Mouse (Mus musculus) spleen, adult 2 months (tissue): ENCODE results near the gene Mobp. TPM values are rescaled to one million over a fixed set of nuclear protein-coding genes. Genes with fewer than 3 reads are reported as not detected.

ENCODE experiments used
- DNase-seq, 2 experiments: peaks; one replicate each; pipeline versions ENCODE4 v3.0.0 to v3.0.0-alpha.2; 2012 to 2021; ENCODE audit warnings: low spot score in 2 of 2, low read depth in 1 of 2
- H3K27ac ChIP-seq: fragments of 200-500 bp; 2 replicates; pipeline ENCODE4 v1.5.1; 2012; ENCODE audit warnings: low read length, inconsistent platforms; ENCODE audit not compliant: insufficient read depth
- H3K27me3 ChIP-seq: fragments of 200-500 bp; 2 replicates; pipeline ENCODE4 v1.6.1; 2012; ENCODE audit warnings: mild to moderate bottlenecking, moderate library complexity, low read length, inconsistent platforms; ENCODE audit not compliant: control insufficient read depth, insufficient read depth
- H3K36me3 ChIP-seq: fragments of 200-500 bp; 2 replicates; pipeline ENCODE4 v1.6.1; 2012; ENCODE audit warnings: mild to moderate bottlenecking, low read length, inconsistent platforms; ENCODE audit not compliant: control insufficient read depth, insufficient read depth
- H3K4me1 ChIP-seq: fragments of 200-500 bp; 2 replicates; pipeline ENCODE4 v1.6.1; 2011; ENCODE audit warnings: inconsistent platforms; ENCODE audit not compliant: control insufficient read depth, insufficient read depth, insufficient read length
- H3K4me3 ChIP-seq: fragments of 200-500 bp; 2 replicates; pipeline ENCODE4 v1.5.1; 2011; ENCODE audit warnings: mild to moderate bottlenecking, inconsistent platforms; ENCODE audit not compliant: insufficient read depth, insufficient read length; ENCODE audit errors: extremely low read depth
- CTCF ChIP-seq: fragments of 200-500 bp; IDR thresholded peaks from 2 replicates; pipeline ENCODE4 v1.5.1; 2011; ENCODE audit warnings: mild to moderate bottlenecking, inconsistent platforms; ENCODE audit not compliant: insufficient read depth, insufficient read length, insufficient replicate concordance; ENCODE audit errors: extremely low read depth
- POLR2A ChIP-seq: fragments of 200-500 bp; IDR thresholded peaks from 2 replicates; pipeline ENCODE4 v1.6.1; 2011; ENCODE audit warnings: low read depth, low read length, inconsistent platforms
- WGBS: fragments of 180-500 bp; shearing (Covaris S2); methylation state at CpG from one replicate; pipeline ENCODE4 v1.1.7; 2018; 5-methylcytosine and 5-hydroxymethylcytosine counted together
- polyA plus RNA-seq: library from polyadenylated mRNA; depleted of rRNA; stranded (reverse); fragments of >200 nt; gene quantifications from 2 replicates; pipeline ENCODE4 v1.2.3, GENCODE M21; 2012

Gene Mobp
- polyA plus RNA-seq, 1 experiment, result not detected

DNA sequence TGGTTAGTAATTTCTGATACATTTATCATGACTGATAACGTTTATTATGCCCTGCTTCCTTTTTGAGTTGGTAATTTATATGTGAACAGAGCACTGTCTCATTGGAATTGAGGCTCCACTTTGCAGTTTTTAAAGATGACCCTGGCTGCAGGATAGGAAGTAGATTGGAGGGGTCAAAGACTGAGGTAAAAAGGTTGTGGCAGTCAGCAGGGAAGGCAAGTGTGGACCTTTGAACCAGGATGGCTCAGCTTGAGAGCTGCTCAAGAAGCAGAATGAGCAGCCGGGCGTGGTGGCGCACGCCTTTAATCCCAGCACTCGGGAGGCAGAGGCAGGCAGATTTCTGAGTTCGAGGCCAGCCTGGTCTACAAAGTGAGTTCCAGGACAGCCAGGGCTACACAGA lies 36.1 kb upstream of the Mobp start:
- no peaks in the 10 kb centered on the region for H3K27me3 ChIP-seq
- peaks cover 2% of the 10 kb centered on the region; the same call in 1 of the 2 replicates for H3K4me1 ChIP-seq
- TF ChIP-seq CTCF (no peak), POLR2A (no peak)
- no peak for DNase-seq
- H3K36me3 ChIP-seq, result peaks cover 11% of the 10 kb centered on the region
- H3K27ac ChIP-seq, result no peak overlapping the region
- WGBS, result 90% methylated on average over 7 of the region's 7 CpGs
- no peak overlapping the region for H3K4me3 ChIP-seq

DNA sequence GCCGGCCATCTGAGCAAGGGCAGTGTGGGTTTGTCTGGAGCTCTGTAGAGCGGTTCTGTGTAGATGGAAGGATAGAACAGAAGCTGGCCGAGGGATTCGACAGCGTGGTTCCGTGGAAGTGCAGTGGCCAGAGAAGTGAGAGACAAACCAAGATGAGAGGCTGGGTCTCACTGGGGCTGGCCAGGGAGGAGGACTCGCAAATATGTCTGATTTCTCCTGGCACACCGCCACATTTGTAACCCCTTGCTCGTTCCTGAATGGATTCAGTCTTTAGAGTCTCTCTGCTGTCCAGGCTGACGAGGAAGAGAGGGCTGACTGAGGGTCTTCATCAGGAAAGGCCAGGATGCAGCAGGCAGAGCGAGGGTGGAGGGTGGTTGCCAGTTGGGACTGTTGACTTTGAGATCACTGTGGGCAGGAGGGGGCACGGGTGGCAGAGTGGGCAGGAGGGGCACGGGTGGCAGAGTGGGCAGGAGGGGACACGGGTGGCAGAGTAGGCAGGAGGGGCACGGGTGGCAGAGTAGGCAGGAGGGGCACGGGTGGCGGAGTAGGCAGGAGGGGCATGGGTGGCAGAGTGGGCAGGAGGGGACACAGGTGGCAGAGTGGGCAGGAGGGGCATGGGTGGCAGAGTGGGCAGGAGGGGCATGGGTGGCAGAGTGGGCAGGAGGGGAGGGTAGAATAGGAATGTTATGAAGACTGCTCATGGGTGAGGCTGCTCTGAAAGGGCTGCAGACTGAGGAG lies 35.3 kb upstream of the Mobp start:
- H3K4me3 ChIP-seq, result no peak overlapping the region
- H3K27me3 ChIP-seq, result no peaks in the 10 kb centered on the region
- 88% methylated on average over 17 of the region's 17 CpGs for WGBS
- peaks cover 2% of the 10 kb centered on the region; the same call in 1 of the 2 replicates for H3K4me1 ChIP-seq
- peaks cover 13% of the 10 kb centered on the region for H3K36me3 ChIP-seq
- TF ChIP-seq POLR2A (no peak), CTCF (no peak)
- peak overlapping the region; percentile 34; the same call in 1 of the 2 replicates for H3K27ac ChIP-seq
- DNase-seq, result no peak

DNA sequence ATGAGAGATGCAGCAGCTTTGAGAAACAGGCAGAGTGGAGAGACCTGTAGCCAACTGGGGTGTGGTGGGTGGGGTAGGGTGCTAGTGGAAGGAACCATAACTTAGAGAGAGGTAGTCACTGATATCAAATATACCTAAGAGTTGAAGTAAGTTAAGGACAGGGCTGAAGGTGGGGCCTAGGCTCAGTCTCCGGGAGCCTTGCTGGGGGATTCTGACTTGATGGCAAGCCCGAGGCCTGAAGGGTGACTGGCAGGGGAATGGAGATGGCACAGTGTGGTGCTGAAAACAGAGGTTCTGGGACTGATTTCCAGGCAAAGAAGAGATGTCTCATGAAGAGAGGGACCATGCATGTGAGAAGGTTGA lies 34.7 kb upstream of the Mobp start:
- DNase-seq, result no peak

DNA sequence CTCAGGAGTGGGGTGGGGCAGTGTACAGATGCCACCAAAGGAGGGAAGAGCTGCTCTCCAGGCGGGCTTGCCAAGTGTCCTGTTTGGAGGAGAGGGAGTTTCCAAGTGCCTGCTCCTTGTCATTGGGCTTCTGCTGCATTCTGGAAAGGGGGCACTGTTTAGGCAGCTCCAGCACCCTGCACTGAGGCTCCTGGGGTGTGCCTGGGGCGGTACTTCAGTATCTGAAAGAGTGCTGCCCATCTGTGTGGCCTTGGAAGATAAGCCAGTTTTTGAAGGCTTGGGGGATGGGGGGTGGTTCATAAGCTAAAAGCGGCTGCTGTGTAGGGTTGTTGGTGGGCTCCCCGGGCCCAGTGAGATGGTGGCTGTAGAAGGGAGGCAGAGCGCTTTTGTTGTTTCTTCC lies 33.9 kb upstream of the Mobp start:
- peak overlapping the region; percentile 32; the same call in 1 of the 2 replicates for H3K27ac ChIP-seq

More for the DNA sequence above, 34.7 kb upstream of the Mobp start:
- 81% methylated on average over 2 of the region's 2 CpGs for WGBS
- 0 out of 2 replicates have a peak overlapping the region, but pooled peaks have one; percentile 16 for H3K4me3 ChIP-seq
- H3K4me1 ChIP-seq, result peaks cover 2% of the 10 kb centered on the region; the same call in 1 of the 2 replicates
- H3K27me3 ChIP-seq, result no peaks in the 10 kb centered on the region
- H3K36me3 ChIP-seq, result peaks cover 15% of the 10 kb centered on the region
- TF ChIP-seq CTCF (no peak), POLR2A (no peak)
- H3K27ac ChIP-seq, result peak overlapping the region; percentile 34; the same call in 1 of the 2 replicates

DNA sequence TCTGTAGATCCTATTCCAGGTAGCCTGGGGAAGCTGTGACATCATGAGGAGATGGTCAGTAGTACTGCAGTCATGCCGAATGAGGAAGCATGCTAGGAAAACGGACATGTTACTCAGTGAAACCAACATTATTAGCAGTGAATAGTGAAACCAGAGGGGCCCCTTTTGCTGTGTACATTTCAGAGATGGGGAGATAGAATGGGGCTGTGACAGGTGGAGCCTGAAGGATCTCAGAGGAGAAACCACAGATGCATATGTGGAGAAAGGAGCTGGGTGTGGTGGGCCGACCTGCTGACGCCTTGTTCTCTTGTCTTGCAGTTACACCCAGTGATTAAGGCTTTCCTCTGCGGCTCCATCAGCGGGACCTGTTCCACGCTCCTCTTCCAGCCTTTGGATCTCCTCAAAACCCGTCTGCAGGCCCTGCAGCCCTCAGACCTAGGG lies 33.3 kb upstream of the Mobp start:
- Histone ChIP-seq H3K4me3 (no peak overlapping the region), H3K27me3 (no peaks in the 10 kb centered on the region), H3K36me3 (peaks cover 28% of the 10 kb centered on the region), H3K4me1 (peaks cover under 1% of the 10 kb centered on the region; the same call in 1 of the 2 replicates), H3K27ac (0 out of 2 replicates have a peak overlapping the region, but pooled peaks have one; percentile 21)
- WGBS, result 61% methylated on average over 8 of the region's 8 CpGs
- TF ChIP-seq POLR2A, result no peak
- no peak for TF ChIP-seq CTCF
- DNase-seq, result no peak

More for the DNA sequence above, 33.9 kb upstream of the Mobp start:
- Histone ChIP-seq H3K36me3 (peaks cover 22% of the 10 kb centered on the region), H3K4me3 (no peak overlapping the region), H3K27me3 (no peaks in the 10 kb centered on the region), H3K4me1 (peaks cover 2% of the 10 kb centered on the region; the same call in 1 of the 2 replicates)
- no peak for DNase-seq
- no peak for TF ChIP-seq CTCF
- TF ChIP-seq POLR2A, result no peak
- WGBS, result 72% methylated on average over 5 of the region's 5 CpGs

DNA sequence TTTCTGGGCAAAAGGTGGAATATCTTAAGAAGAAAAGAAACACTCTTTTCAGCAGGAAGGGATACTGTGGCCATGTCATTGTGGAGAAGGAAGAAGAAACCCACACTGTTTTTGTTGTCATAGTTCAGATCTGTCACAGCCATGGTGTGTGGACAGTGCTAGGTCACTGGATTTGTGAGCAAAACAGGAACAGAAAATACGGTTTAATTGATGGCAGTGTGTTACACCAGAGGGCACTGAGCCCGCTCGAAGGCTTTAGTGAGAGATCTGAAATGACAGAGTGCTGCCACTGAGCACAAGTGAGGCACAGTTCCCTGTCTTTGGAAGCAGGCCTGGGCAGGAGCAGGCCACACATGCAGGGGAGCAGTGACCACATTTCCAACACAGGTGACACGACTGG lies 31.3 kb upstream of the Mobp start:
- no peaks in the 10 kb centered on the region for H3K27me3 ChIP-seq
- H3K27ac ChIP-seq, result 0 out of 2 replicates have a peak overlapping the region, but pooled peaks have one; percentile 6
- no peak for TF ChIP-seq CTCF
- TF ChIP-seq POLR2A, result no peak
- 80% methylated on average over 4 of the region's 4 CpGs for WGBS
- H3K4me3 ChIP-seq, result no peak overlapping the region
- H3K36me3 ChIP-seq, result peaks cover 39% of the 10 kb centered on the region
- no peaks in the 10 kb centered on the region for H3K4me1 ChIP-seq
- no peak for DNase-seq

DNA sequence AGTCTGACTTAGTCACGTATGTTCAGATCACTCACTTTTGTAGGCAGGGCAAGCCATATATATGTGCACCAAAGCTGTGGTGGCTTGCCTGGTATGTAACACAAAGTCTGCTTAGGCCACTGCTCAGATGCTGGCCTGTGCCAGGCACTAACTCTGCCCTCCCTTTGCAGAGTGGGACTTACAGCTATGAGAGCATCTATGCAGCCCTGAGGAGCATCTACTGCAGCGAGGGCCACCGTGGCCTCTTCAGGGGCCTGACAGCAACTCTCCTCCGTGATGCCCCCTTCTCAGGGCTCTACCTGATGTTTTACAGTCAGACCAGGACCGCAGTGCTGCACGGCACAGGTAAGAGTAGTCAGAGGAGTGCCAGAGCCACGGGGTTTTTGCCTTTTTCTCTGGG lies 29.0 kb upstream of the Mobp start:
- H3K4me3 ChIP-seq, result no peak overlapping the region
- H3K27ac ChIP-seq, result no peak overlapping the region
- peaks cover 49% of the 10 kb centered on the region for H3K36me3 ChIP-seq
- TF ChIP-seq POLR2A (no peak), CTCF (no peak)
- H3K27me3 ChIP-seq, result no peaks in the 10 kb centered on the region
- 97% methylated on average over 7 of the region's 7 CpGs for WGBS
- DNase-seq, result no peak
- no peaks in the 10 kb centered on the region for H3K4me1 ChIP-seq
